In the genomic region with DNA sequence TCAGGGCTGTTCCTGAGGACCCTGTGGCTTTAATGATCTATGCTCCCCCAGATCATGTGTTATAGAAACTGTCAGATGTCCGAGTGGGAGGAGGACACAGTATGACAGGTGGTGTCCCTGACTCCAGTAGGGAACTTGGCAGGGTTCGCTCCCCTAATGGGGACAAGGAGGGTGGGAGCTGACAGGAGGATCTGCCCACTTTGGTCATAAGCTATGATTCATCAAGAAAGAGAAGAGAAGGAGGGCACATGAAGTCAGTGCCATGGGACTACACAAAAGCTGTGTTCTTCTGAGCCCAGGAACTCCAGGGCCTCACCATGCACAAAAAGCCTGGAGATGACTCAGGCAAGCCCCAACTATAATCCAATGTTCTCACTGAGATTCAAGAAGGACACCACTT, we compare ENCODE assay signal across 19 mouse cellular contexts.
DNase-seq lines count a peak whose midpoint lies in the region; ATAC-seq and TF ChIP-seq lines count a peak whose summit lies in the region.
"Had no signal": no experiment of that assay in that cellular context is flagged by ENCODE, and none has a peak within 500 bp of the region (broad histone marks: within the 10 kb centered on the region; RNA-seq: fewer than 3 reads in every experiment).

No protein-coding gene starts in this region.

- H3K4me1 ChIP-seq in cerebellum, adult 2 months (ENCODE audit: control insufficient read depth, insufficient read depth, low read length) = peaks cover 14% of the 10 kb centered on the region; the same call in 1 of the 2 replicates
- no peaks in the 10 kb centered on the region for H3K4me1 ChIP-seq in heart, embryonic 11.5 days (ENCODE audit: control insufficient read depth, insufficient read depth, low read length)
- H3K4me1 ChIP-seq: forebrain, embryonic 10.5 days; heart, embryonic 15.5 days; limb, embryonic 12.5 days; liver, embryonic 13.5 days; lung, embryonic 15.5 days; midbrain, embryonic 10.5 days had no signal

- DNase-seq in layer of hippocampus, adult 18-20 months (ENCODE audit: low spot score in 2 of 2) = peak; percentile 50 to 66
- DNase-seq in layer of hippocampus, postnatal 10 days (ENCODE audit: low spot score in 2 of 2) = no peak
- peak; percentile 95 for DNase-seq in brain, adult 2 months (ENCODE audit: low read depth, low spot score)
- peak; percentile 68 to 90 for DNase-seq in cerebellum, adult 2 months
- DNase-seq in cerebellum, postnatal 36 days = peak; percentile 65 to 69
- DNase-seq in embryo, embryonic 10 days (ENCODE audit: low spot score) = no peak
- DNase-seq in natural killer cell, adult 2 months (ENCODE audit: low spot score in 2 of 2) = no peak
- DNase-seq: B cell, adult 2 months; gastrocnemius, postnatal 10 days; heart, adult 2 months; kidney, adult 11 months; liver, embryonic 13.5 days had no signal

- no peaks in the 10 kb centered on the region for H3K36me3 ChIP-seq in heart, embryonic 11.5 days (ENCODE audit: control insufficient read depth, insufficient read depth, low read length)
- H3K36me3 ChIP-seq: forebrain, embryonic 10.5 days; heart, embryonic 15.5 days; limb, embryonic 12.5 days; liver, embryonic 13.5 days; lung, embryonic 15.5 days; midbrain, embryonic 10.5 days had no signal

- H3K4me3 ChIP-seq in cerebellum, adult 2 months (replicated peaks; ENCODE audit: insufficient read depth, low read depth, low read length) = no peak overlapping the region
- H3K4me3 ChIP-seq in heart, embryonic 11.5 days (ENCODE audit: low read depth, low read length) = no peak overlapping the region
- H3K4me3 ChIP-seq: forebrain, embryonic 10.5 days; heart, adult 2 months; heart, embryonic 15.5 days; limb, embryonic 12.5 days; liver, embryonic 13.5 days; lung, embryonic 15.5 days; midbrain, embryonic 10.5 days had no signal

- WGBS in cerebellum, adult 2 months = 11% methylated on average over 2 of the region's 2 CpGs
- WGBS in heart, embryonic 11.5 days (ENCODE audit: insufficient replicate concordance) = 69% methylated on average over 2 of the region's 2 CpGs

- no peak for ATAC-seq in heart, embryonic 11.5 days (replicated peaks; ENCODE audit: insufficient number of reproducible peaks, low FRiP score, low TSS enrichment)

- no peak for TF ChIP-seq POLR2A in cerebellum, adult 2 months (IDR thresholded peaks at IDR 0.05; ENCODE audit: borderline replicate concordance, insufficient read depth, low read length)

- H3K4me2 ChIP-seq in heart, embryonic 11.5 days = no peak overlapping the region
- H3K4me2 ChIP-seq: heart, embryonic 15.5 days; limb, embryonic 12.5 days; liver, embryonic 13.5 days; lung, embryonic 15.5 days had no signal

- H3K9me3 ChIP-seq in heart, embryonic 11.5 days (replicated peaks; ENCODE audit: control insufficient read depth, low read length) = no peaks in the 10 kb centered on the region
- H3K9me3 ChIP-seq: forebrain, embryonic 10.5 days; heart, embryonic 15.5 days; limb, embryonic 12.5 days; liver, embryonic 13.5 days; lung, embryonic 15.5 days; midbrain, embryonic 10.5 days had no signal

- no peak for TF ChIP-seq CTCF in cerebellum, adult 2 months (IDR thresholded peaks at IDR 0.05; ENCODE audit: borderline replicate concordance, insufficient read depth, low read depth, low read length)

- H3K27ac ChIP-seq in cerebellum, adult 2 months (ENCODE audit: insufficient read depth, low read length) = no peak overlapping the region
- no peak overlapping the region for H3K27ac ChIP-seq in heart, embryonic 11.5 days (ENCODE audit: low read depth, low read length)
- H3K27ac ChIP-seq: forebrain, embryonic 10.5 days; heart, adult 2 months; heart, embryonic 15.5 days; limb, embryonic 12.5 days; liver, embryonic 13.5 days; lung, embryonic 15.5 days; macrophage; midbrain, embryonic 10.5 days had no signal

- H3K27me3 ChIP-seq in cerebellum, adult 2 months (ENCODE audit: control insufficient read depth, insufficient read depth, low read length) = no peaks in the 10 kb centered on the region
- H3K27me3 ChIP-seq in heart, embryonic 11.5 days (ENCODE audit: control insufficient read depth, insufficient read depth, low read length) = no peaks in the 10 kb centered on the region
- H3K27me3 ChIP-seq: heart, embryonic 15.5 days; limb, embryonic 12.5 days; liver, embryonic 13.5 days; lung, embryonic 15.5 days had no signal

- H3K9ac ChIP-seq in heart, embryonic 11.5 days (ENCODE audit: low read depth, low read length) = no peak overlapping the region
- H3K9ac ChIP-seq: heart, embryonic 15.5 days; limb, embryonic 12.5 days; liver, embryonic 13.5 days; lung, embryonic 15.5 days had no signal

Comparison
In these comparisons a context has a peak if more than half of its experiments do, and no peak if none do; other contexts are left out.
1. DNase-seq: peak in layer of hippocampus, adult 18-20 months (2 of 2), brain, adult 2 months (single experiment), cerebellum, adult 2 months (2 of 2) and cerebellum, postnatal 36 days (2 of 2); none in layer of hippocampus, postnatal 10 days (0 of 2), embryo, embryonic 10 days (single experiment) and natural killer cell, adult 2 months (0 of 2).